Mouse (Mus musculus) intestine, embryonic 15.5 days (tissue): ENCODE data around the gene Scmh1. TPM values are rescaled to one million over a fixed set of nuclear protein-coding genes. Genes with fewer than 3 reads are reported as not detected.
A peak's percentile ranks its signal among the peaks of the same experiment; 100 is the strongest.
"Not testable (repeated sequence)": the region's sequence is repeated elsewhere in the genome, so short reads cannot be mapped to it uniquely, and the experiment has no call there.

Source experiments
- ATAC-seq: fragments of 200-750 bp; cut with Nextera tagmentation; 2 replicates; pipeline ENCODE4 v1.8.0; 2017; ENCODE audit warnings: moderate TSS enrichment, moderate library complexity
- H3K27ac ChIP-seq: fragments of 300-500 bp; sonication (generic); 2 replicates; pipeline ENCODE4 v1.5.1; 2015; ENCODE audit warnings: mild to moderate bottlenecking, inconsistent platforms
- H3K27me3 ChIP-seq: fragments of 300-500 bp; sonication (generic); replicated peaks from 2 replicates; pipeline ENCODE4 v1.6.1; 2015; ENCODE audit warnings: inconsistent platforms
- H3K36me3 ChIP-seq: fragments of 300-500 bp; sonication (generic); 2 replicates; pipeline ENCODE4 v1.6.1; 2015; ENCODE audit warnings: inconsistent platforms
- H3K4me1 ChIP-seq: fragments of 300-500 bp; sonication (generic); replicated peaks from 2 replicates; pipeline ENCODE4 v1.6.1; 2015; ENCODE audit warnings: inconsistent platforms
- H3K4me2 ChIP-seq: fragments of 300-500 bp; sonication (generic); replicated peaks from 2 replicates; pipeline ENCODE4 v1.6.1; 2015; ENCODE audit warnings: mild to moderate bottlenecking, inconsistent platforms
- H3K4me3 ChIP-seq: fragments of 300-500 bp; sonication (generic); replicated peaks from 2 replicates; pipeline ENCODE4 v1.5.1; 2015; ENCODE audit warnings: inconsistent platforms
- H3K9ac ChIP-seq: fragments of 300-500 bp; sonication (generic); 2 replicates; pipeline ENCODE4 v1.6.1; 2015; ENCODE audit warnings: inconsistent platforms
- H3K9me3 ChIP-seq: fragments of 300-500 bp; sonication (generic); 2 replicates; pipeline ENCODE4 v1.6.1; 2016; ENCODE audit warnings: inconsistent platforms
- WGBS: fragments of 180-500 bp; shearing (Covaris S2); methylation state at CpG from one replicate; pipeline ENCODE4 v1.1.7; 2015; 5-methylcytosine and 5-hydroxymethylcytosine counted together
- polyA plus RNA-seq: library from polyadenylated mRNA; unstranded; fragments of >200 nt; fragmentation: Nextera tagmentation; extraction: Ambion mirVana; gene quantifications from 2 replicates; pipeline ENCODE4 v1.2.1, GENCODE M21; 2015

Scmh1 gene
- polyA plus RNA-seq, 1 experiment from 2014 or later: 29.1 TPM

GRCm38 (mm10) chr4:120387496-120387895, 17.6 kb upstream of the Scmh1 start:
- Histone ChIP-seq H3K27ac (no peak overlapping the region), H3K9ac (no peak overlapping the region), H3K4me2 (no peak overlapping the region), H3K36me3 (no peaks in the 10 kb centered on the region), H3K4me1 (no peaks in the 10 kb centered on the region), H3K9me3 (no peaks in the 10 kb centered on the region), H3K27me3 (no peaks in the 10 kb centered on the region), H3K4me3 (no peak overlapping the region)
- WGBS: 47% methylated on average over 4 of the region's 4 CpGs
- ATAC-seq: no peak

GRCm38 (mm10) chr4:120387968-120388367, 17.1 kb upstream of the Scmh1 start:
- Histone ChIP-seq H3K4me3 (no peak overlapping the region), H3K9ac (no peak overlapping the region), H3K4me2 (no peak overlapping the region), H3K9me3 (no peaks in the 10 kb centered on the region), H3K4me1 (peaks cover 3% of the 10 kb centered on the region; the same call in 1 of the 2 replicates), H3K27ac (no peak overlapping the region), H3K36me3 (no peaks in the 10 kb centered on the region), H3K27me3 (no peaks in the 10 kb centered on the region)
- no peak for ATAC-seq
- WGBS: 91% methylated on average over 2 of the region's 2 CpGs

GRCm38 (mm10) chr4:120388998-120389542, 16.0 kb upstream of the Scmh1 start:
- H3K36me3 ChIP-seq: no peaks in the 10 kb centered on the region
- 73% methylated on average over 3 of the region's 3 CpGs for WGBS
- H3K9me3 ChIP-seq: no peaks in the 10 kb centered on the region
- no peak overlapping the region for H3K4me2 ChIP-seq
- ATAC-seq: no peak
- no peak overlapping the region for H3K9ac ChIP-seq
- H3K4me3 ChIP-seq: no peak overlapping the region
- peaks cover 6% of the 10 kb centered on the region; the same call in 1 of the 2 replicates for H3K4me1 ChIP-seq
- no peak overlapping the region for H3K27ac ChIP-seq
- no peaks in the 10 kb centered on the region for H3K27me3 ChIP-seq

- no peaks in the 10 kb centered on the region for H3K36me3 ChIP-seq
- no peaks in the 10 kb centered on the region for H3K9me3 ChIP-seq
- H3K4me1 ChIP-seq: peaks cover 6% of the 10 kb centered on the region; the same call in 1 of the 2 replicates
- no peak overlapping the region for H3K4me3 ChIP-seq
- ATAC-seq: no peak
- no peaks in the 10 kb centered on the region for H3K27me3 ChIP-seq
- 75% methylated on average over 6 of the region's 6 CpGs for WGBS
- no peak overlapping the region for H3K9ac ChIP-seq
- no peak overlapping the region for H3K27ac ChIP-seq
- H3K4me2 ChIP-seq: no peak overlapping the region
Measured at GRCm38 (mm10) chr4:120389546-120389945, 15.5 kb upstream of the Scmh1 start.

GRCm38 (mm10) chr4:120391591-120391990, 13.5 kb upstream of the Scmh1 start:
- Histone ChIP-seq H3K27me3 (no peaks in the 10 kb centered on the region), H3K36me3 (no peaks in the 10 kb centered on the region), H3K27ac (no peak overlapping the region), H3K4me1 (peaks cover 6% of the 10 kb centered on the region; the same call in 1 of the 2 replicates), H3K9ac (no peak overlapping the region), H3K4me2 (no peak overlapping the region), H3K9me3 (no peaks in the 10 kb centered on the region), H3K4me3 (no peak overlapping the region)
- no peak for ATAC-seq
- WGBS: 65% methylated on average over 6 of the region's 6 CpGs

- Histone ChIP-seq H3K4me1 (peaks cover 6% of the 10 kb centered on the region; the same call in 1 of the 2 replicates), H3K27me3 (no peaks in the 10 kb centered on the region), H3K4me3 (no peak overlapping the region), H3K4me2 (no peak overlapping the region), H3K9me3 (no peaks in the 10 kb centered on the region), H3K27ac (no peak overlapping the region), H3K9ac (no peak overlapping the region), H3K36me3 (no peaks in the 10 kb centered on the region)
- peak; percentile 54; the same call in 1 of the 2 replicates for ATAC-seq
- 44% methylated on average over 4 of the region's 4 CpGs for WGBS
Measured at GRCm38 (mm10) chr4:120392341-120392740, 12.7 kb upstream of the Scmh1 start.

GRCm38 (mm10) chr4:120392748-120393147, 12.3 kb upstream of the Scmh1 start:
- no peaks in the 10 kb centered on the region for H3K9me3 ChIP-seq
- H3K4me3 ChIP-seq: no peak overlapping the region
- H3K4me1 ChIP-seq: peaks cover 6% of the 10 kb centered on the region; the same call in 1 of the 2 replicates
- ATAC-seq: peak; percentile 67
- WGBS: 17% methylated on average over 3 of the region's 3 CpGs
- H3K36me3 ChIP-seq: no peaks in the 10 kb centered on the region
- H3K4me2 ChIP-seq: no peak overlapping the region
- no peak overlapping the region for H3K27ac ChIP-seq
- H3K27me3 ChIP-seq: no peaks in the 10 kb centered on the region
- H3K9ac ChIP-seq: no peak overlapping the region

GRCm38 (mm10) chr4:120400251-120400650, 4.8 kb upstream of the Scmh1 start:
- Histone ChIP-seq H3K36me3 (no peaks in the 10 kb centered on the region), H3K9me3 (no peaks in the 10 kb centered on the region), H3K9ac (no peak overlapping the region), H3K27ac (no peak overlapping the region), H3K4me1 (no peaks in the 10 kb centered on the region), H3K4me3 (no peak overlapping the region), H3K27me3 (0 out of 2 replicates have a peak, but pooled peaks cover 2% of the 10 kb centered on the region), H3K4me2 (no peak overlapping the region)
- WGBS: 80% methylated on average over 3 of the region's 3 CpGs
- no peak for ATAC-seq

- not testable (repeated sequence) for H3K36me3 ChIP-seq, H3K4me3 ChIP-seq, H3K9ac ChIP-seq, ATAC-seq, H3K4me1 ChIP-seq, H3K9me3 ChIP-seq, H3K4me2 ChIP-seq, H3K27me3 ChIP-seq, H3K27ac ChIP-seq
Measured at GRCm38 (mm10) chr4:120402105-120402504, 3.0 kb upstream of the Scmh1 start.

- no peaks in the 10 kb centered on the region; the same call in 1 of the 2 replicates for H3K4me1 ChIP-seq
- no peak for ATAC-seq
- H3K27me3 ChIP-seq: 0 out of 2 replicates have a peak, but pooled peaks cover 2% of the 10 kb centered on the region
- H3K27ac ChIP-seq: no peak overlapping the region
- H3K9ac ChIP-seq: no peak overlapping the region
- H3K4me2 ChIP-seq: peak overlapping the region; percentile 74; the same call in 1 of the 2 replicates
- no peaks in the 10 kb centered on the region for H3K9me3 ChIP-seq
- H3K36me3 ChIP-seq: no peaks in the 10 kb centered on the region
- H3K4me3 ChIP-seq: no peak overlapping the region
Measured at GRCm38 (mm10) chr4:120404247-120404646, 834 bp upstream of the Scmh1 start.

GRCm38 (mm10) chr4:120404778-120405143, 320 bp upstream of the Scmh1 start:
- Histone ChIP-seq H3K9ac (peak overlapping the region; percentile 96), H3K4me2 (peak overlapping the region; percentile 74), H3K9me3 (no peaks in the 10 kb centered on the region), H3K4me3 (peak overlapping the region; percentile 94), H3K36me3 (no peaks in the 10 kb centered on the region), H3K27me3 (0 out of 2 replicates have a peak, but pooled peaks cover 2% of the 10 kb centered on the region), H3K27ac (peak overlapping the region; percentile 18; the same call in 1 of the 2 replicates), H3K4me1 (no peaks in the 10 kb centered on the region; the same call in 1 of the 2 replicates)
- peak; percentile 18; the same call in 1 of the 2 replicates for ATAC-seq
- 15% methylated on average over 13 of the region's 21 CpGs for WGBS

- peak overlapping the region; percentile 94 for H3K4me3 ChIP-seq
- no peaks in the 10 kb centered on the region; the same call in 1 of the 2 replicates for H3K4me1 ChIP-seq
- H3K9ac ChIP-seq: peak overlapping the region; percentile 96
- H3K9me3 ChIP-seq: no peaks in the 10 kb centered on the region
- peak overlapping the region; percentile 74 for H3K4me2 ChIP-seq
- H3K36me3 ChIP-seq: no peaks in the 10 kb centered on the region
- peak overlapping the region; percentile 95 for H3K27ac ChIP-seq
- 0 out of 2 replicates have a peak, but pooled peaks cover 2% of the 10 kb centered on the region for H3K27me3 ChIP-seq
- ATAC-seq: peak; percentile 60
- WGBS: 4% methylated on average over 25 of the region's 25 CpGs
Measured at GRCm38 (mm10) chr4:120405806-120406638, 941 bp downstream of the Scmh1 start.
